Mouse (Mus musculus): ENCODE results near the gene Serpina9.

The Serpina9 gene

GRCm38 (mm10) chr12:104013620-104014019 lies at the start of gene Serpina9:
Serpina9 (minus strand) TSS chr12:104013755.
- DNase-seq = no peak

DNA sequence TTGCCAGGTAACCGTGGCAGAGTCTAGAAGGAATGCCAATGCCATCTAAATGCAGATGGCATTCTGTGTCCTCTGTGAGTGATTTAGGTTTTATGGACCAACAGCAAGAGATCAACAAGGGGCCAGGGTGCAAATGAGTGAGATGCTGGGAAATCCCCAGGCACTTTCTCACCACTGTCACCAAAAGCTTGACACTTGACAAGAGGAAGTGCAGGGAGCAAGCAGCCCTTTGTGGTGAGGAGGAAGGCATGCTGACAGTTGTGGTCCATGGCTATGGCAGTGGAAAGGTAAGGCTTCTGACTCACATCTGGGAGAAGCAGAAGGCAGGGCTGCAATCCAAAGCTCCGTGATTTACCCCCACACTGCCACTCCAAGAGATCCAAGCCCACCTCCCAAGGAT lies 48.3 kb upstream of the Serpina9 start:
- DNase-seq = no peak

- DNase-seq = no peak
These were observed 46.6 kb upstream of the Serpina9 start for GRCm38 (mm10) chr12:104060126-104060525.

- DNase-seq = no peak
These were observed 44.0 kb upstream of the Serpina9 start for GRCm38 (mm10) chr12:104057531-104057930.

GRCm38 (mm10) chr12:104057050-104057449 lies 43.5 kb upstream of the Serpina9 start:
- no peak for DNase-seq

- no peak for DNase-seq
These were observed 42.2 kb upstream of the Serpina9 start for GRCm38 (mm10) chr12:104055755-104056154.

- DNase-seq = no peak
These were observed 40.4 kb upstream of the Serpina9 start for GRCm38 (mm10) chr12:104053995-104054394.

GRCm38 (mm10) chr12:104045713-104046112 lies 32.2 kb upstream of the Serpina9 start:
- no peak for DNase-seq

DNA sequence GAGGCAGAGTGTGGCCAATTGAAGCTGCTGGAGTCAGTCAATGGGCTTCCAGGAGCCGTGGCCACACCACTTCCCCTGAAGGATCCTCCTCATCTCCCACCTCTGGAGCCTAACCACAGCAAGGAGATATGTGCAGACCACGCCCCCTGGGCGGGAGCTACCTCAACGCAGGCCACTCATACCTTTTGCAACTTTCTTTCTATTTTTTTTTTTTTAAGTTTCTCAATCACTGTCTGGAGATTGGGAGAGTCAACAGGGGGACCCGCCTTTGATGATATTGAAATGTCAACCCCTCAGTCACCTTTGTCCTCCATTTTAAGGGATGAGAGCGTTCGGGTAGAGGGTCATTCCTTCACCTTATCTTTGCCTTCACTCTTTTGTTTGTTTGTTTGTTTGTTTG lies 30.8 kb upstream of the Serpina9 start, which contains the start of gene Serpina12:
Gene Serpina12, minus strand, starts transcription at position 101 of the 400 bp plus-strand sequence.
- DNase-seq = no peak

- DNase-seq = no peak
These were observed 29.2 kb upstream of the Serpina9 start for GRCm38 (mm10) chr12:104042753-104043152.

DNA sequence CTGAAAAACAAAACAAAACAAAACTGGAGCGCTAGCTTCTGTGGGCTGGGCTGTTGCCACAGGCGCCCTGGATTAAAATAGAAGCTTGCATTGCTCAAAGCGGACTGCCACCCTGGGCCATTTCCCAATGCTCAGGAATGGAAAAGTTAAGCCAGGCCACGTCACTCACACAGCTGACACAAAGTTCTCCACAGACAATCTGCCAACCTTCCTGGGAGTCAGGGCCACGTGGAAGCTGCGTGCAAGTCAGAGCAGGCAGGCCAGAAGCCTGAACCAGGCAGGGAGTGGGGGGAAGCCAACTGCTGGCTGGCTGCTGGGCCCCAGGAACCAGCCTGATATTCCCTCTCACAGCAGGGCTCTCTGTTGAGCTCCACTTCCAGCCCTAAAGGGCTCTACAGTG lies 27.8 kb upstream of the Serpina9 start:
- peak; percentile 22 for DNase-seq

- no peak for DNase-seq
These were observed 24.6 kb upstream of the Serpina9 start for GRCm38 (mm10) chr12:104038181-104038580.

- no peak for DNase-seq
These were observed 20.2 kb upstream of the Serpina9 start for GRCm38 (mm10) chr12:104033752-104034151.

DNA sequence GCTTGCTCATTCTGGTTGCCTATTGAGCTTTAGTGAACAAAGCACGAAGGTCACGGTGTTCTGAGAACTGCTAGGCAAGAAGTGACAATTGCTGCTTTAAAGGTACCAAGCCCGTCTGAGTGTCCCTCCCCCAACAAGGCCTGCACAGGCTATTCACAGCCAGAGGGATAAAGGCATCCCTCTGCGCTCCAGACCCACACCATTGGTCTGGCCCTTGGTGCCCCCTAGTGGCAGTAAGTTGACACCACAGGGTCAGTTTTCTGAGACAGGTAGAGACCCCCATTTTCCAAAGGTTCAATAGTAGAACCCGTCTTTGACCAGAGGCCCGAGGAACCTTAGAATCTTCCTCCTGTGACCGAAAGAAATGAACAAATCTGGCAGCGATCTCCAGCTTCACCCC lies 16.4 kb upstream of the Serpina9 start:
- DNase-seq = no peak

- no peak for DNase-seq
These were observed 1.7 kb upstream of the Serpina9 start for GRCm38 (mm10) chr12:104015280-104015679.

DNA sequence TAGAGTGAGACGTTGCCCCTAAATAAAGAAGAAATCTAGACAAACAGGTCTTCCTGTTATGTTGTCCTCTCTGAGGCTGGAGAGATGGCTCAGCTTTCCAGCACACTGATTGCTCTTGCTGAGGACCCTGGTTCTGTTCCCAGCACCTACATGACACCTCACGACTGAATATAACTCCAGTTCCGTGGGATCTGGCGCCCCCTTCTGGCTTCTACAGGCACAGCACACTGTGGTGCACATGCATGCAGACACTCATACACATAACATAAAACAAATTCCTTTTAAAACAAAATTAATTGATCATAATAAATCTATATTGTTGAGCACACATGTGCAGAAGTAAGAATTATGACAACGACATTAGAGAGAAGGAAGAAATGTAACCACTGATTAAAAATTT lies 8.9 kb downstream of the Serpina9 start:
- DNase-seq = no peak

DNA sequence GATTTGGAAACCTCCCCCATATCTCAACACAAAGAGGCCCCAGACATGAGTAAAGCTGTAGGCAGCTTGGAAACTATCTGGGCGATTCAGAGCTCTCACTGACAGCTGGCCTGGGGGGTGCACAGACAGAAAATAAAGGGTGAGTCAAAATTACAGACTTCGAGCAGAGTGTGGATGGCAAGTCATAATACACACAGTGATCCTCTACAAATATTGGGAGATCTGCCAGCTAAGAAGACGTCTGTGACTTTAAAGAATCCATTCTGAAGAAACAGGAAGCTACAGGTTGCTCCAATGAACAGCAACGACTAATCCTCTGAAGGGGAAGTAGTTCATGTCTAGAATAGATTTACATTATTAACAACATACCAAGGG lies 10.3 kb downstream of the Serpina9 start:
- no peak for DNase-seq

GRCm38 (mm10) chr12:104002569-104003237 lies 10.9 kb downstream of the Serpina9 start:
- DNase-seq = no peak

DNA sequence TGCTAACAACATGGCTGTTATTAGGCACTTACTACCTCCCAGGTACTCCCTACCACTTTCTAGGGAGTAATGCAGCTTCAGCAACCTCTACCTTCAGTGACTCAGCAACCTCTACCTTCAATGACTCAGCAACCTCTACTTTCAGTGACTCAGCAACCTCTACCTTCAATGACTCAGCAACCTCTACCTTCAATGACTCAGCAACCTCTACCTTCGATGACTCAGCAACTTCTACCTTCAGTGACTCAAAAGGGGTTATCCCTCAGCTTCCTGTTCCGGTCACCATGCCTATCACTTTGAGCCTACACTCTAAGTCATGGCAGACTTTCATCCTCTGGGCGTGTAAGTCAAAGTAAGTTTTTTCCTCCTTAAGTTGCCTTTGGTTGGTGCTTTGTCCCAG lies 13.0 kb downstream of the Serpina9 start:
- DNase-seq = no peak

DNA sequence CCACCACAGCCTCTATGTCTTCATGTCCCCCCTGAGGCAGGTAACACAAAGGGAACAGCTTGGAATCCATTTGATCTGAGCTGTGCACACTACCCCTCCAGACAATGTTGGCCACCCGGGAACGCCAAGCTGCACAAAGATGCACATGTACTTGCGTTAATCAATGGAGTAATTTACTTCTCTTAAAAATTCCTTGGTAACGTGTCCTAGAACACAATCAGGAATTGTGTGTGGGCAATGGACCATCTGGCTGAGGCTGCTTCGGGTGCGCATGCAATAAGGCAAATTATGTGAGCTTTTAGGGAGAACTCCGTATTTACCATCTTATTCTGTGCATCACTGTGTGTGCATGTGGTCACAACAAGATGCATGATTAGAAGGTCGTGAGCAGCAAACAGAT lies 13.9 kb downstream of the Serpina9 start:
- no peak for DNase-seq

- DNase-seq = no peak
These were observed 17.0 kb downstream of the Serpina9 start for GRCm38 (mm10) chr12:103996513-103996912.

- peak; percentile 41 for DNase-seq
These were observed 18.1 kb downstream of the Serpina9 start for GRCm38 (mm10) chr12:103995292-103996072.

DNA sequence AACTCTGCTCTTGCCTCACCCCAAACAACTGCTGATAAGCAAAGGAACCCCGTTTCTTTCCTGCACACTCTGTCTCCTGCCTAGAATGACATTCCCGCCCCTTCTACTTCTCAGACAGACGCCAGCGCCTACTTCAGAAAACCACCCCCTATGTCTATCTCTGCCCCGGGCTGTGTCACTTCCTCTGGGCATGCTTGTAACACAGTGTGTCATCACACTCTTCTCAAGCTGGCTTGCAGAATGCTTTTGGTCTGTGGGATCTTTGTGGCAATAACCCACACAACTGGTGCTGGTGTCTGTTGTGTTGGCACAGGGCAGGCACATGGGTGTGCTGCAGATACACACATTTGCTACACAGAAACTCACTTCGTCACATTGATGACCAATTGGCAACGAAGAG lies 20.6 kb downstream of the Serpina9 start:
- no peak for DNase-seq

DNA sequence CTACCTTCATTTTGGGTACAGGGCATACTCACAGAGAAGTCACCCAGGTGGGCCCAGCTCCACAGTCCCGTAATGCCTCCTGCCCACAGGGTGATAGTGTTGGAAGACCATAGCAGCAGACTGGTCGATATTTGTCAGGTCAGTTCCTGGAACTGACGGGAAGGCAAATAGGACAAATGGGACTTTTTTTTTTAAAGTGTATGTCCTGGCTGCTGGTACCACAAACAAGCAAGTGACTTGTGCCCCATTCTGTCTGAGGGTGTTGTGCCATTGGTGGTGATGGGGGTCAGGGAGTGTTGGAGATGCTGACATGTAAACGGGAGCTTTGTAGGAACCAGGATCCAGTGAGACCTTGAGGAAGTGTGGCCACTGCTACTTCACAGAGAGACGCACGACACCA lies 23.7 kb downstream of the Serpina9 start, which contains the start of gene Serpina11:
Gene Serpina11, minus strand, starts transcription at position 101 of the 400 bp plus-strand sequence.
- no peak for DNase-seq

- no peak for DNase-seq
These were observed 24.1 kb downstream of the Serpina9 start for GRCm38 (mm10) chr12:103989514-103989767.
